Mouse (Mus musculus) megakaryocyte, embryonic 14.5 days (primary cell): Measurements from ENCODE around the gene Ttc38.

Source experiments
- FLI1 ChIP-seq: IDR thresholded peaks from 2 replicates; pipeline ENCODE4 v1.6.1; 2012; ENCODE audit warnings: low read length, inconsistent platforms, mixed read lengths
- GATA1 ChIP-seq: IDR thresholded peaks from 3 replicates; pipeline ENCODE4 v1.6.1; 2012; ENCODE audit warnings: mixed read lengths, low read length, inconsistent platforms, borderline replicate concordance

DNA sequence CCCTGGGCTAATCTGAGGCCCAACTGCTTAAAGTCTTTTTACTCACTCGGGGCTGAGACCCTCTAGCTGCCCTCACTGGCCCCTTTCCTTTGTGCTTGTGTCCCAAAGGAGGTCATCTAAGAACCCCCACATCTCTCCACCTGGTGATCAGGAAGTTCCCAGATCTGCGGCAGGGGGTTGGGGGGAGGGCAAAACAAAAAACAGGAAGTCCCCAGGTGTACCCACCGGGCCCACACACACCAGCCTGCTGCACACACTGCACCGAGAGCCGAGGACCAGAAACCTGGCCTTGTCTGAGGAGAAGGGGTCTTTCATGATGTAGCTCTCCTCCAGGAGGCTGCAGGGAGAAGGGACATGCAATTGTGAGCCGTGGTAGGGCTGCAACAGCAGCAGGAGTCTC is 24.1 kb upstream of the Ttc38 start:
- TF ChIP-seq GATA1 (no peak), FLI1 (no peak)
